ENCODE assay signal across 10 mouse cellular contexts in the genomic region with DNA sequence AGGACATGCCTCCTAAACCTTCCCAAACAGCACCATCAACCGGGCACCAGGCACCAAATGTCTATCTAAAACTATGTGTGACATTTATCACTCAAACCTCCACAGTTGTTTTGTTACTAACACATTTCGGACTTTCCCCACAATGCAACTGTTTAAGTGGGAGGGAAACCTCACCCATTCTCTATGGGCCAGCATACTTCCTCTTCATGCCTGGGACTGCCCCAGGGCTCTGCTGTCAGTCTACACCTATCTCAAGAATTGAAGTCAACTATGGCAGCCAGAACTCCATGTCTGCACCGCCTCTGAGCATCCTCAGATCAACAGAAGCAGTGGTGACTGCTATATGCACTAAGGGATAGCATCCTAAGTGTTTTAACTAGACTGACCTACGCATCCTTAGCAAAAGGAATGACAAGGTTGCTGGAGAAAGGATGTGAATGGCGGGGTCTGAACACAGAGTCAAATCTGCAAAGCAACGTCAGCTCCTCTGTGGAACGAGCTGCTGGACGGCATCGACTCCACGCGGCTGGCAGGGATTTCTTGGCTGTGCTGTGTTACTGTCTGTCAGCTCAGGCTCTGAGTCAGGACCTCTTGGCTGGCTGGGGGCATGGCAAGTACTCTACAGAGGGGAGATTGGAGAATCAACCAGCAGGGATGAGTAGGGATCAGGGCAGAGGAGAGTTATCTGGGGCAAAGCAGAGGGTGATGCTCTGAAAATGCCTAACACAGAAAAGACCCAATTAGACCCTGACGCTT. TPM values are rescaled to one million over a fixed set of nuclear protein-coding genes. Genes with fewer than 3 reads are reported as not detected.
A peak's percentile ranks its signal among the peaks of the same experiment; 100 is the strongest.
DNase-seq lines count a peak whose midpoint lies in the region; ATAC-seq and TF ChIP-seq lines count a peak whose summit lies in the region.
"Had no signal": no experiment of that assay in that cellular context is flagged by ENCODE, and none has a peak within 500 bp of the region (broad histone marks: within the 10 kb centered on the region; RNA-seq: fewer than 3 reads in every experiment).

No protein-coding gene starts in this region.

- H3K27me3 ChIP-seq in hindbrain, embryonic 14.5 days (ENCODE audit: control insufficient read depth, insufficient read depth, low read length), result no peaks in the 10 kb centered on the region
- H3K27me3 ChIP-seq in liver, postnatal 0 days (ENCODE audit: insufficient read depth, low read length), result no peaks in the 10 kb centered on the region
- H3K27me3 ChIP-seq: liver, embryonic 13.5 days had no signal

- TF ChIP-seq EP300 in liver, postnatal 0 days (IDR thresholded peaks at IDR 0.05; ENCODE audit: low read depth), result no peak

- DNase-seq in heart, adult 11 months, result peak; percentile 84
- DNase-seq in heart, adult 8-10 months (ENCODE audit: low spot score), result no peak
- DNase-seq in A20 (ENCODE audit: low read depth, low spot score), result peak; percentile 71
- peak; percentile 53 for DNase-seq in T-cell, adult 2 months (ENCODE audit: low spot score)
- DNase-seq in hindbrain, embryonic 14.5 days (ENCODE audit: low spot score), result no peak
- DNase-seq in liver, postnatal 0 days, result no peak
- no peak for DNase-seq in ovary, postnatal 36 days (ENCODE audit: low spot score)
- no peak for DNase-seq in right cerebral cortex, adult 18-20 months
- DNase-seq: liver, embryonic 13.5 days had no signal

- peak overlapping the region; percentile 48; the same call in 1 of the 2 replicates for H3K27ac ChIP-seq in hindbrain, embryonic 14.5 days
- H3K27ac ChIP-seq in liver, postnatal 0 days (ENCODE audit: low read depth), result no peak overlapping the region
- H3K27ac ChIP-seq: liver, embryonic 13.5 days had no signal

- no peaks in the 10 kb centered on the region for H3K9me3 ChIP-seq in hindbrain, embryonic 14.5 days (ENCODE audit: control insufficient read depth, low read length)
- no peaks in the 10 kb centered on the region for H3K9me3 ChIP-seq in liver, postnatal 0 days (ENCODE audit: low read length)
- H3K9me3 ChIP-seq: embryonic facial prominence, embryonic 10.5 days; liver, embryonic 13.5 days had no signal

- H3K4me1 ChIP-seq in hindbrain, embryonic 14.5 days (replicated peaks; ENCODE audit: control insufficient read depth, insufficient read depth, low read length), result peaks cover 18% of the 10 kb centered on the region
- H3K4me1 ChIP-seq in liver, postnatal 0 days (ENCODE audit: insufficient read depth), result peaks cover 33% of the 10 kb centered on the region

- no peak for TF ChIP-seq CTCF in liver, postnatal 0 days (IDR thresholded peaks at IDR 0.05; ENCODE audit: low read depth)

- no peak for ATAC-seq in hindbrain, embryonic 14.5 days (ENCODE audit: low FRiP score)
- ATAC-seq in liver, postnatal 0 days, result no peak

- no peaks in the 10 kb centered on the region for H3K36me3 ChIP-seq in hindbrain, embryonic 14.5 days (replicated peaks; ENCODE audit: control insufficient read depth, insufficient read depth)
- no peaks in the 10 kb centered on the region for H3K36me3 ChIP-seq in liver, postnatal 0 days (replicated peaks; ENCODE audit: insufficient read depth, low read length)
- H3K36me3 ChIP-seq: embryonic facial prominence, embryonic 10.5 days; liver, embryonic 13.5 days had no signal

- no peak overlapping the region for H3K9ac ChIP-seq in hindbrain, embryonic 14.5 days
- H3K9ac ChIP-seq in liver, postnatal 0 days (replicated peaks), result no peak overlapping the region
- H3K9ac ChIP-seq: liver, embryonic 13.5 days had no signal

- H3K4me2 ChIP-seq in hindbrain, embryonic 14.5 days (replicated peaks), result no peak overlapping the region
- no peak overlapping the region for H3K4me2 ChIP-seq in liver, postnatal 0 days (ENCODE audit: low read depth, low read length)
- H3K4me2 ChIP-seq: liver, embryonic 13.5 days had no signal

- H3K4me3 ChIP-seq in hindbrain, embryonic 14.5 days (replicated peaks; ENCODE audit: low read length), result no peak overlapping the region
- no peak overlapping the region for H3K4me3 ChIP-seq in liver, postnatal 0 days (ENCODE audit: low read depth, low read length)
- H3K4me3 ChIP-seq: embryonic facial prominence, embryonic 10.5 days; liver, embryonic 13.5 days had no signal

- 85% methylated on average over 12 of the region's 12 CpGs for WGBS in hindbrain, embryonic 14.5 days
- WGBS in liver, postnatal 0 days (ENCODE audit: insufficient replicate concordance), result 83% methylated on average over 12 of the region's 12 CpGs

RNA-seq across cellular contexts. Expression of a gene that starts 23.0 kb away (rescaled TPM):
- 1 to 10 TPM; 4.2 to 6.4 (median 4.4) TPM for total RNA-seq in heart, adult 8-10 months (2022)
- polyA plus RNA-seq in hindbrain, embryonic 14.5 days (2014; fragmentation: Nextera tagmentation; extraction: Ambion mirVana), result 11.1 and 13.3 TPM in 2 replicates
- 3.6 and 4.2 TPM in 2 replicates for polyA plus RNA-seq in liver, postnatal 0 days (2015; fragmentation: Nextera tagmentation; extraction: Ambion mirVana)

Comparison
In these comparisons a context has a peak if more than half of its experiments do, and no peak if none do; other contexts are left out.
1. DNase-seq: peak in heart, adult 11 months (single experiment), A20 (single experiment) and T-cell, adult 2 months (single experiment); none in heart, adult 8-10 months (single experiment), hindbrain, embryonic 14.5 days (single experiment), liver, postnatal 0 days (single experiment), ovary, postnatal 36 days (single experiment) and right cerebral cortex, adult 18-20 months (single experiment).